Mouse (Mus musculus): ENCODE data around the gene Asgr1. TPM values are rescaled to one million over a fixed set of nuclear protein-coding genes. Genes with fewer than 3 reads are reported as not detected.

Asgr1 gene
- not detected for polyA plus RNA-seq (2015; fragmentation: Illumina TruSeq; extraction: RNeasy Lipid Tissue Mini Kit (QIAGEN cat#74804); ENCODE audit: insufficient read depth, low replicate concordance)

DNA sequence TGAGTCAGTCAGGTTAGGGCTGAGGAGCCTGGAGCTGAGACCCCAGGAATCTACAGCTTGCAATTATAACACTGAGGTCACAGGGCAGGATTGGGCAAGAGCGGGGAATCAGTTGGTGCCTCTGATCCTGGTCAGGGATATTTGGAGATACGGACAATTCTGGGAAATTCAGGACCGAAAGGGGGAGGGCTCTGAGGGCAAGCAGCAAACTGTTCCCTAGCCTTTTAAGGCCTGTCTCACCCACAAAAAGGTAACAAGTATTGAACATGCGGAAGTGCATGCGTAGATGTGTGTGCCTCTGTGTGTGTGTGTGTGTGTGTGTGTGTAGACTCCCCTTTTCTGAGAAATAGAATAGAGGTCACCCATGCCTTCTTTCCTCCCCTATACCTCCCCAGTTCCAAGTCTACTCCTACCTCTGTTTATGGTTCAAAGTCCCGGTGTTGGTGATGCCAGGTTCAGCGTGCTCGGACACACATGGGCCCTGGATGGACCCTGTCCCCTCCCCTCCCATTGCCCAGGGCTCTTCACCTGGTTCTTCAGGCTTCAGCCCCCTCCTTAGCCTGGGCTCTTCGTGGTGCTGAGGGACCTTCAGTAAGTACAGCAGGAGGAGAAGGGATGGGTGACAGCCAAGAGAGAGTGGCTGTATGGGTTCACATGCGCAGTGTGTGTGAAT is at the start of gene Asgr1:
Gene Asgr1, plus strand, starts transcription at position 188 of the 673 bp plus-strand sequence.

GRCm38 (mm10) chr11:70014880-70015558 is 38.9 kb upstream of the Asgr1 start, which contains the start of gene Acadvl:
Gene Acadvl (minus strand): TSS chr11:70015411.

GRCm38 (mm10) chr11:70016669-70017068 is 37.2 kb upstream of the Asgr1 start, which contains the start of gene Dlg4:
Gene Dlg4 (plus strand): TSS chr11:70016942.

DNA sequence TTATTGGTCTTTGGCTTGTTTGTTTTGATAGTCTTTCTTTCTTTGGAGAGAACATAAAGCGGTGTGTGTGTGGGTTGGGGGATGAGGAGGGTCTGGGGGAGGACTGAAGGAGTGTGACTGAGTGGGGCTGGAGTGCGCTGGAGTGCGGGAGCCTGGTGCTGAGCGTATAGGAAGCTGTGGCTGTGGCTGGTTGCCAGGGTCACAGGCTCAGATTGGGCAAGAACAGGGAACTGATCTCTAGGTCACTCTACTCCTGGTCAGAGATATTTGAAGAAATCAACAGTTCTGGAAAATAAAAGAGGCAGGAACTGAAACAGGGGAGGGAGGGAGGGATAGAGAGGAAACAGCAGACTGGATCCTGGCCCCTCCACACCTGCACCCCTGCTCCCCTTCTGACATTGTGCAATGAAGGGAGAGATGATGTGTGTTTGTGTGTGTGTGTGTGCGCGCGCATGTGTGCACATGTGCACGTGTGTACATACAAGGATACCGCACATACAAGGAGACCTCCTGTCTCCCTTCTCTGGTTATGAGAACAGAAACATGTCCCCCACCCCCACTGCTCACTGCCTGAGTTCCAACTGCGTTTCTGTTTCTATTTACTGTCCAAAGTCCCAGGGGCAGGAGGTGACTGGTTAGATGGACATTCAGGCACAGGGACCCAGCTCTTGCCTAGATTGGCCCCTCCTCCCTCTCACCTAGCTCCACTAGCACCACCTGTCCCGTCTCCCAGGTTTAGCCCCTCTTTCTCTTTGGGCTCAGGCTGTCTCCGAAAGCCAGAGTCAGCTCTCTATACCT is 38.3 kb downstream of the Asgr1 start, which contains the start of gene Asgr2:
Gene Asgr2, plus strand, starts transcription at position 659 of the 798 bp plus-strand sequence.

Other genes starting within 250 kb of the Asgr1 start
- gene Tmem102, start 248.5 kb upstream of the Asgr1 start, polyA plus RNA-seq (2015; fragmentation: Illumina TruSeq; extraction: RNeasy Lipid Tissue Mini Kit (QIAGEN cat#74804); ENCODE audit: insufficient read depth, low replicate concordance) = not detected
- gene Gm39566, start 238.8 kb upstream of the Asgr1 start, polyA plus RNA-seq (2015; fragmentation: Illumina TruSeq; extraction: RNeasy Lipid Tissue Mini Kit (QIAGEN cat#74804); ENCODE audit: insufficient read depth, low replicate concordance) = not detected
- gene Spem2, start 235.6 kb upstream of the Asgr1 start, polyA plus RNA-seq (2015; fragmentation: Illumina TruSeq; extraction: RNeasy Lipid Tissue Mini Kit (QIAGEN cat#74804); ENCODE audit: insufficient read depth, low replicate concordance) = not detected
- not detected for gene Spem1, start 231.9 kb upstream of the Asgr1 start, polyA plus RNA-seq (2015; fragmentation: Illumina TruSeq; extraction: RNeasy Lipid Tissue Mini Kit (QIAGEN cat#74804); ENCODE audit: insufficient read depth, low replicate concordance)
- gene Nlgn2, start 216.3 kb upstream of the Asgr1 start, polyA plus RNA-seq (2015; fragmentation: Illumina TruSeq; extraction: RNeasy Lipid Tissue Mini Kit (QIAGEN cat#74804); ENCODE audit: insufficient read depth, low replicate concordance) = 4.4 TPM
- gene Tmem256, start 215.6 kb upstream of the Asgr1 start, polyA plus RNA-seq (2015; fragmentation: Illumina TruSeq; extraction: RNeasy Lipid Tissue Mini Kit (QIAGEN cat#74804); ENCODE audit: insufficient read depth, low replicate concordance) = 87.3 TPM
- 11.9 TPM for gene Plscr3, start 207.7 kb upstream of the Asgr1 start, polyA plus RNA-seq (2015; fragmentation: Illumina TruSeq; extraction: RNeasy Lipid Tissue Mini Kit (QIAGEN cat#74804); ENCODE audit: insufficient read depth, low replicate concordance)
- gene Tnk1, start 195.4 kb upstream of the Asgr1 start, polyA plus RNA-seq (2015; fragmentation: Illumina TruSeq; extraction: RNeasy Lipid Tissue Mini Kit (QIAGEN cat#74804); ENCODE audit: insufficient read depth, low replicate concordance) = 0.26 TPM
- not detected for gene Tmem95, start 176.1 kb upstream of the Asgr1 start, polyA plus RNA-seq (2015; fragmentation: Illumina TruSeq; extraction: RNeasy Lipid Tissue Mini Kit (QIAGEN cat#74804); ENCODE audit: insufficient read depth, low replicate concordance)
- 4.5 TPM for gene Kctd11, start 172.7 kb upstream of the Asgr1 start, polyA plus RNA-seq (2015; fragmentation: Illumina TruSeq; extraction: RNeasy Lipid Tissue Mini Kit (QIAGEN cat#74804); ENCODE audit: insufficient read depth, low replicate concordance)
- gene Acap1, start 158.5 kb upstream of the Asgr1 start, polyA plus RNA-seq (2015; fragmentation: Illumina TruSeq; extraction: RNeasy Lipid Tissue Mini Kit (QIAGEN cat#74804); ENCODE audit: insufficient read depth, low replicate concordance) = 190 TPM
- 3.1 TPM for gene 2810408A11Rik, start 153.1 kb upstream of the Asgr1 start, polyA plus RNA-seq (2015; fragmentation: Illumina TruSeq; extraction: RNeasy Lipid Tissue Mini Kit (QIAGEN cat#74804); ENCODE audit: insufficient read depth, low replicate concordance)
- 19.6 TPM for gene Neurl4, start 153.0 kb upstream of the Asgr1 start, polyA plus RNA-seq (2015; fragmentation: Illumina TruSeq; extraction: RNeasy Lipid Tissue Mini Kit (QIAGEN cat#74804); ENCODE audit: insufficient read depth, low replicate concordance)
- 80.2 TPM for gene Gps2, start 140.2 kb upstream of the Asgr1 start, polyA plus RNA-seq (2015; fragmentation: Illumina TruSeq; extraction: RNeasy Lipid Tissue Mini Kit (QIAGEN cat#74804); ENCODE audit: insufficient read depth, low replicate concordance)
- 389 TPM for gene Eif5a, start 132.1 kb upstream of the Asgr1 start, polyA plus RNA-seq (2015; fragmentation: Illumina TruSeq; extraction: RNeasy Lipid Tissue Mini Kit (QIAGEN cat#74804); ENCODE audit: insufficient read depth, low replicate concordance)
- gene Ybx2, start 118.3 kb upstream of the Asgr1 start, polyA plus RNA-seq (2015; fragmentation: Illumina TruSeq; extraction: RNeasy Lipid Tissue Mini Kit (QIAGEN cat#74804); ENCODE audit: insufficient read depth, low replicate concordance) = 0.41 TPM
- gene Slc2a4, start 105.9 kb upstream of the Asgr1 start, polyA plus RNA-seq (2015; fragmentation: Illumina TruSeq; extraction: RNeasy Lipid Tissue Mini Kit (QIAGEN cat#74804); ENCODE audit: insufficient read depth, low replicate concordance) = 1.2 TPM
- gene Cldn7, start 89.3 kb upstream of the Asgr1 start, polyA plus RNA-seq (2015; fragmentation: Illumina TruSeq; extraction: RNeasy Lipid Tissue Mini Kit (QIAGEN cat#74804); ENCODE audit: insufficient read depth, low replicate concordance) = 0.72 TPM
- gene Ctdnep1, start 72.9 kb upstream of the Asgr1 start, polyA plus RNA-seq (2015; fragmentation: Illumina TruSeq; extraction: RNeasy Lipid Tissue Mini Kit (QIAGEN cat#74804); ENCODE audit: insufficient read depth, low replicate concordance) = 106 TPM
- gene Elp5, start 71.6 kb upstream of the Asgr1 start, polyA plus RNA-seq (2015; fragmentation: Illumina TruSeq; extraction: RNeasy Lipid Tissue Mini Kit (QIAGEN cat#74804); ENCODE audit: insufficient read depth, low replicate concordance) = 46.5 TPM
- 492 TPM for gene Gabarap, start 62.9 kb upstream of the Asgr1 start, polyA plus RNA-seq (2015; fragmentation: Illumina TruSeq; extraction: RNeasy Lipid Tissue Mini Kit (QIAGEN cat#74804); ENCODE audit: insufficient read depth, low replicate concordance)
- gene Phf23, start 58.3 kb upstream of the Asgr1 start, polyA plus RNA-seq (2015; fragmentation: Illumina TruSeq; extraction: RNeasy Lipid Tissue Mini Kit (QIAGEN cat#74804); ENCODE audit: insufficient read depth, low replicate concordance) = 67.0 TPM
- gene Dvl2, start 53.5 kb upstream of the Asgr1 start, polyA plus RNA-seq (2015; fragmentation: Illumina TruSeq; extraction: RNeasy Lipid Tissue Mini Kit (QIAGEN cat#74804); ENCODE audit: insufficient read depth, low replicate concordance) = 9.8 TPM
- 41.9 TPM for gene Acadvl, start 38.7 kb upstream of the Asgr1 start, polyA plus RNA-seq (2015; fragmentation: Illumina TruSeq; extraction: RNeasy Lipid Tissue Mini Kit (QIAGEN cat#74804); ENCODE audit: insufficient read depth, low replicate concordance)
- gene Dlg4, start 37.1 kb upstream of the Asgr1 start, polyA plus RNA-seq (2015; fragmentation: Illumina TruSeq; extraction: RNeasy Lipid Tissue Mini Kit (QIAGEN cat#74804); ENCODE audit: insufficient read depth, low replicate concordance) = 9.5 TPM
- gene Asgr2, start 38.6 kb downstream of the Asgr1 start, polyA plus RNA-seq (2015; fragmentation: Illumina TruSeq; extraction: RNeasy Lipid Tissue Mini Kit (QIAGEN cat#74804); ENCODE audit: insufficient read depth, low replicate concordance) = 0.68 TPM
- 2.1 TPM for gene Mgl2, start 76.2 kb downstream of the Asgr1 start, polyA plus RNA-seq (2015; fragmentation: Illumina TruSeq; extraction: RNeasy Lipid Tissue Mini Kit (QIAGEN cat#74804); ENCODE audit: insufficient read depth, low replicate concordance)
- 10.4 TPM for gene Clec10a, start 102.1 kb downstream of the Asgr1 start, polyA plus RNA-seq (2015; fragmentation: Illumina TruSeq; extraction: RNeasy Lipid Tissue Mini Kit (QIAGEN cat#74804); ENCODE audit: insufficient read depth, low replicate concordance)
- not detected for gene Slc16a11, start 158.7 kb downstream of the Asgr1 start, polyA plus RNA-seq (2015; fragmentation: Illumina TruSeq; extraction: RNeasy Lipid Tissue Mini Kit (QIAGEN cat#74804); ENCODE audit: insufficient read depth, low replicate concordance)
- gene Slc16a13, start 167.0 kb downstream of the Asgr1 start, polyA plus RNA-seq (2015; fragmentation: Illumina TruSeq; extraction: RNeasy Lipid Tissue Mini Kit (QIAGEN cat#74804); ENCODE audit: insufficient read depth, low replicate concordance) = 4.4 TPM
- gene Bcl6b, start 175.7 kb downstream of the Asgr1 start, polyA plus RNA-seq (2015; fragmentation: Illumina TruSeq; extraction: RNeasy Lipid Tissue Mini Kit (QIAGEN cat#74804); ENCODE audit: insufficient read depth, low replicate concordance) = 6.9 TPM
- 38.9 TPM for gene 0610010K14Rik, start 183.8 kb downstream of the Asgr1 start, polyA plus RNA-seq (2015; fragmentation: Illumina TruSeq; extraction: RNeasy Lipid Tissue Mini Kit (QIAGEN cat#74804); ENCODE audit: insufficient read depth, low replicate concordance)
- 2.0 TPM for gene Gm21988, start 185.7 kb downstream of the Asgr1 start, polyA plus RNA-seq (2015; fragmentation: Illumina TruSeq; extraction: RNeasy Lipid Tissue Mini Kit (QIAGEN cat#74804); ENCODE audit: insufficient read depth, low replicate concordance)
- gene Rnasek, start 185.8 kb downstream of the Asgr1 start, polyA plus RNA-seq (2015; fragmentation: Illumina TruSeq; extraction: RNeasy Lipid Tissue Mini Kit (QIAGEN cat#74804); ENCODE audit: insufficient read depth, low replicate concordance) = 43.9 TPM
- gene Alox12, start 201.3 kb downstream of the Asgr1 start, polyA plus RNA-seq (2015; fragmentation: Illumina TruSeq; extraction: RNeasy Lipid Tissue Mini Kit (QIAGEN cat#74804); ENCODE audit: insufficient read depth, low replicate concordance) = 8.8 TPM

Measured in spleen, adult 10 weeks (tissue).